Mouse (Mus musculus) hindbrain, embryonic 13.5 days (tissue): ENCODE results near the gene Ccer2. TPM values are rescaled to one million over a fixed set of nuclear protein-coding genes. Genes with fewer than 3 reads are reported as not detected.

Experiments
- ATAC-seq: fragments of 200-750 bp; cut with Nextera tagmentation; 2 replicates; pipeline ENCODE4 v1.8.0; 2017; ENCODE audit warnings: moderate TSS enrichment; ENCODE audit not compliant: low FRiP score
- H3K27ac ChIP-seq: fragments of 300-500 bp; sonication (generic); 2 replicates; pipeline ENCODE4 v1.5.1; 2015; ENCODE audit warnings: inconsistent platforms, mild to moderate bottlenecking, moderate library complexity
- H3K27me3 ChIP-seq: fragments of 300-500 bp; sonication (generic); 2 replicates; pipeline ENCODE4 v1.6.1; 2015; ENCODE audit warnings: mild to moderate bottlenecking, inconsistent platforms
- H3K36me3 ChIP-seq: fragments of 300-500 bp; sonication (generic); 2 replicates; pipeline ENCODE4 v1.6.1; 2015; ENCODE audit warnings: mild to moderate bottlenecking, inconsistent platforms
- H3K4me1 ChIP-seq: fragments of 300-500 bp; sonication (generic); replicated peaks from 2 replicates; pipeline ENCODE4 v1.6.1; 2015; ENCODE audit warnings: inconsistent platforms
- H3K4me2 ChIP-seq: fragments of 300-500 bp; sonication (generic); 2 replicates; pipeline ENCODE4 v1.6.1; 2015; ENCODE audit warnings: inconsistent platforms, mild to moderate bottlenecking, moderate library complexity
- H3K4me3 ChIP-seq: fragments of 300-500 bp; sonication (generic); 2 replicates; pipeline ENCODE4 v1.5.1; 2015; ENCODE audit warnings: mild to moderate bottlenecking, inconsistent platforms
- H3K9ac ChIP-seq: fragments of 300-500 bp; sonication (generic); 2 replicates; pipeline ENCODE4 v1.6.1; 2015; ENCODE audit warnings: mild to moderate bottlenecking, inconsistent platforms
- H3K9me3 ChIP-seq: fragments of 300-500 bp; sonication (generic); 2 replicates; pipeline ENCODE4 v1.6.1; 2016; ENCODE audit warnings: inconsistent platforms
- WGBS: fragments of 180-500 bp; shearing (Covaris S2); methylation state at CpG from one replicate; pipeline ENCODE4 v1.1.7; 2015; 5-methylcytosine and 5-hydroxymethylcytosine counted together
- polyA plus RNA-seq: library from polyadenylated mRNA; unstranded; fragments of >200 nt; fragmentation: Nextera tagmentation; extraction: Ambion mirVana; gene quantifications from 2 replicates; pipeline ENCODE4 v1.2.1, GENCODE M21; 2015

Gene Ccer2
- polyA plus RNA-seq, 1 experiment from 2014 or later = 3.1 TPM

DNA sequence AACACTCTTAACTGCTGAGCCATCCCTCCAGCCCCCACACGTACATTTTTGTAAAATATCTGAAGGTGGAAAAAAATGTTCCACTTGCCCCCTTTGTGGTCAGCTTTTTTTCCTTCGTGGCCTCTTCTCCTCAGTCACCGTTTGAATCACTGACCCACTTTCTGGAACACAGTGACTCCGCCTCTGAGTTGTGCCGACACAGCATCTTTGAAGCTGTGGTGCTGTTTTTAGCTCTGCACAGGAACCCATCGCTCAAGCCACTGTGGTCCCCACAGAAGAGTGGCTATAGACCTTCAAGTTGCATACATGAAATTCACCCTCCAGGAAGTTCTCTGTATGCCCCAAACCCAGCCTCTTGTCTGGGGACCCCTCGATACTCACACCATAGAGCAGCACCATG is 24.9 kb downstream of the Ccer2 start:
- Histone ChIP-seq H3K36me3 (peaks cover 58% of the 10 kb centered on the region), H3K9ac (no peak overlapping the region), H3K27ac (no peak overlapping the region), H3K9me3 (no peaks in the 10 kb centered on the region), H3K4me1 (peaks cover 4% of the 10 kb centered on the region), H3K4me3 (no peak overlapping the region), H3K4me2 (no peak overlapping the region), H3K27me3 (no peaks in the 10 kb centered on the region)
- no peak for ATAC-seq
- WGBS = 87% methylated on average over 7 of the region's 7 CpGs

DNA sequence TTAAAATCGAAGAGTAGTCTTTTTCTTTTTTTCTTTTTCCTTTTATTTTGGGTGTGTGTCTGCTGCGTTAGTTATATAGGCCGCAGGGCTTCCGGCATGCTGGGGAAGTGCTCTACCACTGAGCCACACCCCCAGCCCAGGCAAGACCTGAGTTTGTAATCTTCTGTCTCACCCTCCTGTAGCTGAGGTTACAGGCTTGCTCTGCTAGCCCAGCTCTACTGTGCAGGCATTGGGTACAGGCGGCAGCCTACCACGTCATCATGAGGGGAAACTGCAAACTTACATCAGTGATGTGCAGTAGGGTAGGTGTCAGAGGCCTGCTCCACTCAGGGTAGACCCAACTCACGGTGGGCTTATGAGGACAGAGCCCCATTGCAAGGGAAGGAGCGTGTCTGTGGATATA is 25.3 kb downstream of the Ccer2 start:
- 92% methylated on average over 8 of the region's 8 CpGs for WGBS
- no peak for ATAC-seq
- Histone ChIP-seq H3K4me2 (no peak overlapping the region), H3K4me3 (no peak overlapping the region), H3K27me3 (no peaks in the 10 kb centered on the region), H3K27ac (no peak overlapping the region), H3K4me1 (peaks cover 4% of the 10 kb centered on the region), H3K36me3 (peaks cover 62% of the 10 kb centered on the region), H3K9ac (no peak overlapping the region), H3K9me3 (no peaks in the 10 kb centered on the region)

DNA sequence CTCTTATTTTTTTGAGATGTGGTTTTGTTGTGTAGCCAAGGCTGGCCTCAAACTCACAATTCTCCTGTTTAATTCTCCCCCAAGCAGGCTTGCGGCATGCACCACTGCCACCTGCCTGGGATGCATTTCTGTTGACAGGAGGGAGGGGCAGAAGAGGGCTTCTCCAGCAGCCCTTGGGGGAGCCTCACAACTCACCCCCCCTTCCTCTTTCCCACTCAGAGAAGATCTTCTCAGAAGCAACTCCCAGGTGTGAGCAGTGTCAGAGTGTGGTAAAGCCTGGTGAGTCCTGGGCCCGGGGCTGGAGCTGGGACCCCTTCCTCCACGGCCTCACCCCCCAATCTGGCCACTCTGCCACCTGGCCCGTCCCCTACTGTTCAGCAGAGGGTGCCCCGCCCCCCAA is 29.2 kb downstream of the Ccer2 start:
- Histone ChIP-seq H3K27ac (no peak overlapping the region), H3K4me1 (peaks cover 4% of the 10 kb centered on the region), H3K4me3 (no peak overlapping the region), H3K27me3 (no peaks in the 10 kb centered on the region), H3K4me2 (no peak overlapping the region), H3K9me3 (no peaks in the 10 kb centered on the region), H3K9ac (peak overlapping the region; percentile 29; the same call in 1 of the 2 replicates), H3K36me3 (peaks cover 62% of the 10 kb centered on the region)
- no peak for ATAC-seq
- 74% methylated on average over 5 of the region's 5 CpGs for WGBS

DNA sequence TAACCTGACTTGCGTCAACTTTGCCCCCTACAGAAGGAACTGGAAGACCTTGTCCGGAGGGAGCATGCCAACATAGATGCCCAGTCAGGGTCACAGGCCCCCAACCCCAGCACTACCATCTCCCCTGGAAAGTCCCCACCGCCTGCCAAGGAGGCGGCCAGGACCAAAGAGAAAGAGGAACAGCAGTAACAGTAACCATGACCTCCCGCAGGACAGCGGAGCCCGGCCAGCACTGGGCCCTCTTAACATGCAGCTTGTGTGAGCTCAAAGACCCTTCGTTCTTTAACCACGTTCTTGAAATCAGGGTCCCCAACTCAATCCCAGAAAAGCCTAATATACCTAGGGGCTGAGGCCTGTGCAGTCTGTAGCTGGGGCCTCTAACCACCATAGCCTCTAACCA is 31.9 kb downstream of the Ccer2 start:
- Histone ChIP-seq H3K4me1 (no peaks in the 10 kb centered on the region), H3K27ac (no peak overlapping the region), H3K4me3 (no peak overlapping the region), H3K36me3 (peaks cover 56% of the 10 kb centered on the region), H3K9me3 (no peaks in the 10 kb centered on the region), H3K27me3 (no peaks in the 10 kb centered on the region), H3K9ac (no peak overlapping the region), H3K4me2 (no peak overlapping the region)
- ATAC-seq = no peak
- WGBS = 94% methylated on average over 9 of the region's 9 CpGs

DNA sequence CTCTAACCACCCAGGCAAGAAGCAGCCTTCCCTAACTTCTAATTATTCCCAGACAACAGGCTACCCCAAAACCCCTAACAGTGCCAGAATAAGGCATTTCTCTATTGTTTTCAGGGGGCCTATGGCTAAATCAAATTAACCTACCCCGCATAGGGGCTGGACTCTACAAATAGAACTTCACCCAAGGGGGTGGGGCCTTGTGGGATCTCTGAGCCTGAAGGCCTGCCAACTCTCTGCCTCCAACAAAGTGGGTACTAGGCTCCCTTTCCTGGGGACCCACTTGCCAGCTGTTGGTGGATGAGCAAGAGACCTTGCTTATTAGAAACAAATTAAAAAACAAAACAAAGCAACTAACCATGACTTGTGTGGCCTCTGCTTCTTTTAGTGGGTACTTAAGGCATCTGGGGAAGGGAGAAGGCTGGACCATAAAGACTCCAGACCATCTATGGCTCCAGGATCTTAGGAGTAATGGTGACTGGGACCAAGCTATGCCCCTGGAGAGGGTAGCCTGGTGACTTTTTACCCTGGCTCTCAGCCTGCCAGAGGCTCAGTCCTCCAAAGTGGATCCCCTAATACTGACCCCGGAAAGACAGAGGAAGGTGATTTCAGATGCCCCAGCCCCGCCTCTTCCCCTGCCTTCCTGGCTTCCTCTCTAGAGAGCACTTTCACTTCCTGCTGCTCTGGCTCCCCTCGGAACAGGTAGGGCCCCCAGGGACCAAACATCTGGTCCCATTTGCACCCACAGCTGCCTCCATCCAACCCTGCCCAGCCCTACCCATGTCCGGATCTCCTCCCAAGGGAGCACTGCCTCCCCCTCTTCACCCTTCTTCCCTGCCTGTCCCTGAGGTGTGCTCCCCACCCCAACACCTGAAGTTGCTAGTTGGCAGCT is 32.6 kb downstream of the Ccer2 start, which contains the start of gene Rinl:
TSS of gene Rinl (plus strand) at position 663 of the 889 bp plus-strand sequence.
- Histone ChIP-seq H3K4me1 (no peaks in the 10 kb centered on the region), H3K4me2 (no peak within 1 kb of the TSS), H3K27ac (no peak within 1 kb of the TSS), H3K36me3 (peaks cover 50% of the 10 kb centered on the region), H3K9me3 (no peaks in the 10 kb centered on the region), H3K4me3 (no peak within 1 kb of the TSS), H3K27me3 (no peaks in the 10 kb centered on the region), H3K9ac (no peak within 1 kb of the TSS)
- WGBS = 72% methylated on average over 5 of the region's 5 CpGs
- ATAC-seq = no peak

DNA sequence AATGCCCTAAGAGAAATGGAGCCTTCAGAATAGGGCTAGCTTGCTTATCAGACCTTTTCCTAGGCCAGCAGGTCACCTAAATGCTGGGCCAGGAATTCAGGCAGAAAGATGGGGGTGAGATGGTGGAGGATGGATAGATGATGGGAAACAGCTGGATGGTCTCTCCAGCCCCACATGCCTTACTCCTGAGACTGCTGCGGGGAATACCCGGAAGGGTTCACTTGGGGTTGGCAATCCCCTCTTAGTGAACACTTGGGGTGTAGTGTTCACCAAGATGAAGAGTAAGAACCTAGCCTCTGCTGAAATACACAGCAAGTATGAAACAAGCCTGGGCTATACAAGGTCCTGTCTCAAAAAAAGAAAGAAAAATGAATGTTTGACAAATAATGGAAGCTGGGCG is 33.3 kb downstream of the Ccer2 start:
- no peaks in the 10 kb centered on the region for H3K27me3 ChIP-seq
- H3K9me3 ChIP-seq = no peaks in the 10 kb centered on the region
- ATAC-seq = no peak
- peaks cover 43% of the 10 kb centered on the region for H3K36me3 ChIP-seq
- H3K4me3 ChIP-seq = no peak overlapping the region
- H3K9ac ChIP-seq = no peak overlapping the region
- H3K27ac ChIP-seq = no peak overlapping the region
- 83% methylated on average over 3 of the region's 3 CpGs for WGBS
- no peaks in the 10 kb centered on the region for H3K4me1 ChIP-seq
- no peak overlapping the region for H3K4me2 ChIP-seq

DNA sequence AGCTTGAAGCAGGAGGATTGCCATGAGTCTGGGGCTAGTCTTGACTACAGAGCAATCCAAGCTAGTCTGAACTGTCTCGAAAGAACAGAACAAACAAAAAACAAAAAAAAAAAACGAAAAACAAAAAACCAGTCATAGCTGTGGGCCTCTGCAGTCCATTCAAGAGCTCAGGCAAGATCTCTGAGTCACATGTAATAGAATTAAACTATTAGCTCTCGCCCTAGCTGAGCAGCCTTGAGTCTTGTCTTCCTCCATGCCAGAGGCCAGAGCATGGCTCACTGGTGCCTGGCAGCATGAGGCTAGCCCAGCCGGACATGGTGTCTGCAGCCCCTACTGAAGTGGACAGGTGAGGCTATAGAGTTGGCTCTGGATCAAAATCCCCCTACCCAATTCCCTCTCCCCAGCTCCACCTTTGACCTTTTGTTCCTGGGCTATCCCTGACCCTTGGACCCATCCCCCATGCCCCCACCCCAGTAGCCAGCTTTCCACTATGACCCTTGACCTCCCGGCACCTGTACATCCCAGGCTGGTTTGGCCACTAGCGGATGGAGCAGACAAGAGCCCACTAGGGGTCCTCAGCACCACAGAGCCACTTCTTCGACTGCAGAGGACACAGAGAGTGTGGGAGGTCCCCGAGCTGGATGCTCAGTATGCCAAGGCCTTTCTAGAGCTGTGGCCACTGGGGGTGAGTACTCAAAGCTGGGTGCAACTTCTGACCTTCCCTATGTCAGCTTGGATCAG is 34.3 kb downstream of the Ccer2 start:
- Histone ChIP-seq H3K4me2 (no peak overlapping the region), H3K9me3 (no peaks in the 10 kb centered on the region), H3K27me3 (no peaks in the 10 kb centered on the region), H3K4me1 (no peaks in the 10 kb centered on the region), H3K9ac (no peak overlapping the region), H3K27ac (no peak overlapping the region), H3K4me3 (no peak overlapping the region), H3K36me3 (peaks cover 34% of the 10 kb centered on the region)
- ATAC-seq = no peak
- WGBS = 53% methylated on average over 8 of the region's 8 CpGs

DNA sequence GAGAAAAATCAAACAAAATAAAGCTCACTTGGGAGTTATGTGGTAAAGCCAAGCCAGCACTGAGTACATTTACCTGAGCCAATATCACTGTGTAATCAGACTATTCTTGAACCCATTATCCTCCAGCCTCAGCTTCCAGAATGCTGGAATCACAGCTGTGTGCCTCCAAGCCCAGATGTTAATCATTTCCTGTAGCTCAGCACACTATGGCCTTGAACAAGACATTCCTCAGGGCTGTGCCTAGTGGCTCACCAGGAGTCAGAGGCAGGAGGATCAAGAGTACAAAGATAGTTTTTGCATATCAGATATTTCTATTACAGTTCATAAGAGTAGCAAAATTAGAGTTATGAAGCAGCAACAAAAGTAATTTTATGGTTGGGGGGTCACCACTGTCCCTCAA is 35.7 kb downstream of the Ccer2 start:
- no peak for ATAC-seq
- Histone ChIP-seq H3K4me2 (no peak overlapping the region), H3K4me3 (no peak overlapping the region)

DNA sequence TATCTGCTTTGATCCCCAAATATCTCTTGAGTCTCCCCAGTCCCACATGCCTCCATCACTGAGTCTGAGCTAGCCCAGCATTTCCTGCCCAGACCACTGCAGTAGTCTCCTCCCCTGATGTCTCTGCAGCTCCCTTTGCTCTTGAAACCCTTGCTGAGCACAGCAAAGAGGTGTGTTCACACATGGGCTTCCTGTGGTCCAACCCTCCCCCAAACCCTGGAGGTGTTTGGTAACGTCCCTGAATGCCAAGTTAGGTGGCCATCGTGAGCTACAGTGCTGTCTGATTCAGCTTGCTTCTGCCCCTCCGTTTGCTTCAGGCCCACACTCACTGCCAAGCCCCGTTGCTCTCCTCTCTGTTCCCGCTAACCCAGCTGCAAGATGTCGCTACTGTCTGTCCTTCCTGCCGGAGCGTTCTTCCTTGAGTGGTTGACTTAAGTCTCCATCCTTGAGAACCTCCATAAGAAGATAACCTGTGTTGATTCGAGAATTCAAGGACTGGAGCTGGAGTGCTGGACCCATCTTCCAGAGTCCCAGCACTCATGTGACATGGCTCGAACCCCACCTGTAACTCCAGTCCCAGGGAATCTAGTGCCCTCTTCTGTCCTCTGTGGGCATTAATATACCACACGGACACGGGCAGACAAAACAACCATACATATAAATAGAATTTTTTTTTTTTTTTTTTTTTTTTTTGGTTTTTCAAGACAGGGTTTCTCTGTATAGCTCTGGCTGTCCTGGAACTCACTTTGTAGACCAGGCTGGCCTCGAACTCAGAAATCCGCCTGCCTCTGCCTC is 36.6 kb downstream of the Ccer2 start:
- no peaks in the 10 kb centered on the region for H3K27me3 ChIP-seq
- no peak overlapping the region for H3K4me3 ChIP-seq
- H3K36me3 ChIP-seq = peaks cover 10% of the 10 kb centered on the region
- no peak for ATAC-seq
- no peak overlapping the region for H3K9ac ChIP-seq
- peaks cover 8% of the 10 kb centered on the region for H3K4me1 ChIP-seq
- H3K27ac ChIP-seq = no peak overlapping the region
- 84% methylated on average over 14 of the region's 14 CpGs for WGBS
- H3K4me2 ChIP-seq = no peak overlapping the region
- no peaks in the 10 kb centered on the region for H3K9me3 ChIP-seq

More for the DNA sequence above, 35.7 kb downstream of the Ccer2 start:
- Histone ChIP-seq H3K4me1 (peaks cover 4% of the 10 kb centered on the region), H3K27ac (no peak overlapping the region), H3K27me3 (no peaks in the 10 kb centered on the region), H3K9ac (no peak overlapping the region), H3K9me3 (no peaks in the 10 kb centered on the region), H3K36me3 (peaks cover 19% of the 10 kb centered on the region)

DNA sequence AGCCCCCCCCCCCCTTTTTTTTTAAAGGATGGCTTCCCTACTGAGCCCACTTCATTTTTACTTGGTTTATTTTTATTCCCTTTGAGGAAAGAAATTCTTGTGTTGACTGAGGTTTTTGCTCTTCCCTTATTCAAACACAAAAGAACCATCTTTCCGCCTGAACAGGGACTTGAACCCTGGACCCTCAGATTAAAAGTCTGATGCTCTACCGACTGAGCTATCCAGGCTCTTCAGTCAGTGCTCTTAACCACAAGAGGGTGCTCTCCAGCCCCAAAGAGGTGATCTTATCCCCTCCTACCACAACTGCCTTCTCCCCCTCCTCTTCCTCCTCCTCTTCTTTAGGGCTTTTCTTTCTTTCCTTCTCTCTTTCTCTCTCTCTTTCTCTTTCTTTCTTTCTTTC is 37.9 kb downstream of the Ccer2 start:
- WGBS = 32% methylated on average over 2 of the region's 2 CpGs
- no peak for ATAC-seq
- H3K27ac ChIP-seq = no peak overlapping the region
- H3K4me2 ChIP-seq = no peak overlapping the region
- H3K9ac ChIP-seq = no peak overlapping the region
- H3K27me3 ChIP-seq = no peaks in the 10 kb centered on the region
- no peaks in the 10 kb centered on the region for H3K9me3 ChIP-seq
- H3K36me3 ChIP-seq = 0 out of 2 replicates have a peak, but pooled peaks cover 2% of the 10 kb centered on the region
- peaks cover 8% of the 10 kb centered on the region for H3K4me1 ChIP-seq
- no peak overlapping the region for H3K4me3 ChIP-seq

DNA sequence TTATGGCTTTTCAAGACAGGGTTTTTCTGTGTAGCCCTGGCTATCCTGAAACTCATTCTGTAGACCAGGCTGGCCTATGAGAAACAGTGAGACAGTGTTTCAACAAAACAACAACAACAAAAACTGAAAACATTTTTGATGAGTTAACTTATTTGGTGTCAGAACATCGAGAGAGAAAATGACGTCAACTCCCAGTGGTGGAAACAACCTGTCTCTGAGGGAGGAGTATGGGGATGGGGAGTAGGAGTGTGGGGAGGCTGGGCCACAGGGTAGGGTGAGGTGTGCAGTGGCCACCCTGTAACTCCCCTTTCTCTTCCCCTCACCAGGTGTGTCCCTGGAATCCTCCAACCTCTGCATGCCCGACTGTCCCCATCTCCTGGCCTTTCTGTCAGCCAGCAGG is 38.5 kb downstream of the Ccer2 start:
- Histone ChIP-seq H3K9ac (no peak overlapping the region), H3K9me3 (no peaks in the 10 kb centered on the region), H3K4me3 (no peak overlapping the region), H3K27ac (no peak overlapping the region), H3K27me3 (no peaks in the 10 kb centered on the region), H3K36me3 (no peaks in the 10 kb centered on the region), H3K4me1 (peaks cover 8% of the 10 kb centered on the region), H3K4me2 (no peak overlapping the region)
- ATAC-seq = no peak
- 92% methylated on average over 3 of the region's 3 CpGs for WGBS

DNA sequence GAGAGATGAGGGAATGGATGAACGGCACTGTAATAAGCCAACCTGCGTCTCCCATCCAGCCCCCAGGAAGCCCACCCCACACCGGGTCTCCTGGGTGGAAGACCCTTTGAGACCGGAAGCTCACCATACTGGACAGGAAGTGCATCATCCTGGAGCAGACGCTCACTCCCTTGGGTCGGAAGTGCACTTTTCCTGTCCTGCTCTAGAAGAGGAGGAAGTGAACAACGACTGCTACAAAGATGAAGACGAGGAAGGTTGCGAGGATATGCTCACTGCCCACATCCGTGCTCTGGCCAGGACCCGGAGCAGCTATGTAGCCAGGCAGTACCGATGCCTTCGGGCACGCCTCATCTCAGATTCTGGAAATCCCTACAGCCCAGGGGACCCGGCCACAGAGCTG is 39.9 kb downstream of the Ccer2 start:
- no peaks in the 10 kb centered on the region for H3K27me3 ChIP-seq
- H3K9me3 ChIP-seq = no peaks in the 10 kb centered on the region
- no peak overlapping the region for H3K27ac ChIP-seq
- peak overlapping the region; percentile 45; the same call in 1 of the 2 replicates for H3K4me2 ChIP-seq
- no peak for ATAC-seq
- H3K4me1 ChIP-seq = peaks cover 8% of the 10 kb centered on the region
- 77% methylated on average over 15 of the region's 15 CpGs for WGBS
- no peak overlapping the region for H3K4me3 ChIP-seq
- H3K9ac ChIP-seq = 0 out of 2 replicates have a peak overlapping the region, but pooled peaks have one; percentile 53
- H3K36me3 ChIP-seq = no peaks in the 10 kb centered on the region
